Mouse (Mus musculus): Measurements from ENCODE around the gene Rbfox1. TPM values are rescaled to one million over a fixed set of nuclear protein-coding genes. Genes with fewer than 3 reads are reported as not detected.

Rbfox1 gene
- polyA plus RNA-seq, 1 experiment from 2014 or later: 2.2 TPM

- Histone ChIP-seq H3K27me3 (replicated peaks) (no peaks in the 10 kb centered on the region), H3K4me3 (no peak overlapping the region), H3K4me1 (replicated peaks) (no peaks in the 10 kb centered on the region), H3K27ac (ENCODE audit: poor library complexity, severe bottlenecking) (no peak overlapping the region), H3K9me3 (replicated peaks) (no peaks in the 10 kb centered on the region; the same call in 1 of the 2 replicates), H3K9ac (no peak overlapping the region), H3K36me3 (no peaks in the 10 kb centered on the region), H3K4me2 (no peak overlapping the region)
- no peak for ATAC-seq (ENCODE audit: insufficient number of reproducible peaks, low FRiP score)
- 52% methylated on average over 3 of the region's 3 CpGs for WGBS
Measured at GRCm38 (mm10) chr16:6212916-6213315, 327.8 kb downstream of the Rbfox1 start.

- Histone ChIP-seq H3K4me2 (no peak overlapping the region), H3K4me1 (replicated peaks) (no peaks in the 10 kb centered on the region), H3K9ac (no peak overlapping the region), H3K27me3 (replicated peaks) (no peaks in the 10 kb centered on the region), H3K27ac (ENCODE audit: poor library complexity, severe bottlenecking) (no peak overlapping the region), H3K9me3 (replicated peaks) (no peaks in the 10 kb centered on the region), H3K4me3 (no peak overlapping the region), H3K36me3 (no peaks in the 10 kb centered on the region)
- WGBS: 64% methylated on average over 6 of the region's 6 CpGs
- no peak for ATAC-seq (ENCODE audit: insufficient number of reproducible peaks, low FRiP score)
Measured at GRCm38 (mm10) chr16:6227449-6227848, 342.3 kb downstream of the Rbfox1 start.

GRCm38 (mm10) chr16:6232966-6233365 lies 347.8 kb downstream of the Rbfox1 start:
- H3K4me3 ChIP-seq: no peak overlapping the region
- no peak overlapping the region for H3K9ac ChIP-seq
- no peaks in the 10 kb centered on the region for H3K9me3 ChIP-seq (replicated peaks)
- H3K4me2 ChIP-seq: no peak overlapping the region
- H3K36me3 ChIP-seq: no peaks in the 10 kb centered on the region
- no peaks in the 10 kb centered on the region for H3K27me3 ChIP-seq (replicated peaks)
- no peak overlapping the region for H3K27ac ChIP-seq (ENCODE audit: poor library complexity, severe bottlenecking)
- WGBS: 85% methylated on average over 2 of the region's 2 CpGs
- no peaks in the 10 kb centered on the region for H3K4me1 ChIP-seq (replicated peaks)
- ATAC-seq (ENCODE audit: insufficient number of reproducible peaks, low FRiP score): no peak

GRCm38 (mm10) chr16:6241393-6241792 lies 356.2 kb downstream of the Rbfox1 start:
- H3K4me1 ChIP-seq (replicated peaks): no peaks in the 10 kb centered on the region
- WGBS: 91% methylated on average over 4 of the region's 4 CpGs
- H3K36me3 ChIP-seq: no peaks in the 10 kb centered on the region
- no peak overlapping the region for H3K4me2 ChIP-seq
- no peak overlapping the region for H3K27ac ChIP-seq (ENCODE audit: poor library complexity, severe bottlenecking)
- H3K4me3 ChIP-seq: no peak overlapping the region
- no peak overlapping the region for H3K9ac ChIP-seq
- no peaks in the 10 kb centered on the region for H3K27me3 ChIP-seq (replicated peaks)
- H3K9me3 ChIP-seq (replicated peaks): no peaks in the 10 kb centered on the region
- ATAC-seq (ENCODE audit: insufficient number of reproducible peaks, low FRiP score): no peak

GRCm38 (mm10) chr16:6242468-6242867 lies 357.3 kb downstream of the Rbfox1 start:
- H3K36me3 ChIP-seq: no peaks in the 10 kb centered on the region
- no peaks in the 10 kb centered on the region for H3K4me1 ChIP-seq (replicated peaks)
- ATAC-seq (ENCODE audit: insufficient number of reproducible peaks, low FRiP score): no peak
- H3K4me2 ChIP-seq: no peak overlapping the region
- H3K4me3 ChIP-seq: no peak overlapping the region
- no peaks in the 10 kb centered on the region for H3K27me3 ChIP-seq (replicated peaks)
- 70% methylated on average over 3 of the region's 3 CpGs for WGBS
- H3K9ac ChIP-seq: no peak overlapping the region
- H3K27ac ChIP-seq (ENCODE audit: poor library complexity, severe bottlenecking): no peak overlapping the region
- no peaks in the 10 kb centered on the region for H3K9me3 ChIP-seq (replicated peaks)

- Histone ChIP-seq H3K4me1 (replicated peaks) (no peaks in the 10 kb centered on the region), H3K27ac (ENCODE audit: poor library complexity, severe bottlenecking) (no peak overlapping the region), H3K27me3 (replicated peaks) (no peaks in the 10 kb centered on the region), H3K9ac (no peak overlapping the region), H3K36me3 (no peaks in the 10 kb centered on the region), H3K9me3 (replicated peaks) (no peaks in the 10 kb centered on the region; the same call in 1 of the 2 replicates), H3K4me2 (no peak overlapping the region), H3K4me3 (no peak overlapping the region)
- ATAC-seq (ENCODE audit: insufficient number of reproducible peaks, low FRiP score): no peak
- 80% methylated on average over 4 of the region's 4 CpGs for WGBS
Measured at GRCm38 (mm10) chr16:6247569-6247968, 362.4 kb downstream of the Rbfox1 start.

GRCm38 (mm10) chr16:6264557-6264956 lies 379.4 kb downstream of the Rbfox1 start:
- no peak overlapping the region for H3K27ac ChIP-seq (ENCODE audit: poor library complexity, severe bottlenecking)
- H3K36me3 ChIP-seq: no peaks in the 10 kb centered on the region
- H3K4me3 ChIP-seq: no peak overlapping the region
- no peaks in the 10 kb centered on the region for H3K27me3 ChIP-seq (replicated peaks)
- H3K9ac ChIP-seq: no peak overlapping the region
- H3K4me1 ChIP-seq (replicated peaks): no peaks in the 10 kb centered on the region
- ATAC-seq (ENCODE audit: insufficient number of reproducible peaks, low FRiP score): no peak
- no peaks in the 10 kb centered on the region for H3K9me3 ChIP-seq (replicated peaks)
- WGBS: 78% methylated on average over 8 of the region's 8 CpGs
- no peak overlapping the region for H3K4me2 ChIP-seq

- H3K4me3 ChIP-seq: no peak overlapping the region
- no peaks in the 10 kb centered on the region for H3K9me3 ChIP-seq (replicated peaks)
- H3K4me2 ChIP-seq: no peak overlapping the region
- no peak for ATAC-seq (ENCODE audit: insufficient number of reproducible peaks, low FRiP score)
- H3K27ac ChIP-seq (ENCODE audit: poor library complexity, severe bottlenecking): no peak overlapping the region
- H3K4me1 ChIP-seq (replicated peaks): no peaks in the 10 kb centered on the region
- H3K27me3 ChIP-seq (replicated peaks): no peaks in the 10 kb centered on the region
- no peak overlapping the region for H3K9ac ChIP-seq
- no peaks in the 10 kb centered on the region for H3K36me3 ChIP-seq
- 79% methylated on average over 3 of the region's 3 CpGs for WGBS
Measured at GRCm38 (mm10) chr16:6265610-6266009, 380.5 kb downstream of the Rbfox1 start.

GRCm38 (mm10) chr16:6271596-6272370 lies 386.6 kb downstream of the Rbfox1 start:
- Histone ChIP-seq H3K4me3 (no peak overlapping the region), H3K36me3 (no peaks in the 10 kb centered on the region), H3K9me3 (replicated peaks) (no peaks in the 10 kb centered on the region), H3K4me2 (no peak overlapping the region), H3K27me3 (replicated peaks) (no peaks in the 10 kb centered on the region), H3K27ac (ENCODE audit: poor library complexity, severe bottlenecking) (no peak overlapping the region), H3K4me1 (replicated peaks) (no peaks in the 10 kb centered on the region), H3K9ac (no peak overlapping the region)
- ATAC-seq (ENCODE audit: insufficient number of reproducible peaks, low FRiP score): no peak
- WGBS: 67% methylated on average over 7 of the region's 7 CpGs

DNA sequence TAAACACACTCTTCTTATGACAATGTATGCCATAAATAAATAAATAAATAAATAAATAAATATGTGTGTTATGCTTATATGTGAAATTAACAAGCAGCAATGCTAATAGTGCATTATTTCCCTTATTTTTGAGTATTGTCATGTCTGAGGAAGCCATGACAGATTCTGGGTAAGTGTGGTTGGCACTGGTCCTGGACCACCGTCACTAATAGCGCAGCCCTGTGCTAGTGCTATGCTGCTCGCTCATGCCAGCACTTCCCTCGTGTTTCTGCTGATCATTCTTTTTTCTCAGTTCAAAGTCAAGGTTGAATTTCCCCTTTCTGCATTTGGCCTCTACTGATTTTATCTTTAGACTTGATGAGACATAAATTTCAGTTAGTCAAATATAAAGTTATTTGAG lies 398.3 kb downstream of the Rbfox1 start:
- 84% methylated on average over 4 of the region's 4 CpGs for WGBS
- H3K36me3 ChIP-seq: no peaks in the 10 kb centered on the region
- H3K27me3 ChIP-seq (replicated peaks): no peaks in the 10 kb centered on the region
- no peaks in the 10 kb centered on the region for H3K9me3 ChIP-seq (replicated peaks)
- H3K4me1 ChIP-seq (replicated peaks): no peaks in the 10 kb centered on the region
- no peak overlapping the region for H3K4me2 ChIP-seq
- no peak overlapping the region for H3K27ac ChIP-seq (ENCODE audit: poor library complexity, severe bottlenecking)
- no peak overlapping the region for H3K4me3 ChIP-seq
- no peak for ATAC-seq (ENCODE audit: insufficient number of reproducible peaks, low FRiP score)
- no peak overlapping the region for H3K9ac ChIP-seq

- 57% methylated on average over 4 of the region's 4 CpGs for WGBS
- no peaks in the 10 kb centered on the region for H3K27me3 ChIP-seq (replicated peaks)
Measured at GRCm38 (mm10) chr16:6284317-6284716, 399.2 kb downstream of the Rbfox1 start.

DNA sequence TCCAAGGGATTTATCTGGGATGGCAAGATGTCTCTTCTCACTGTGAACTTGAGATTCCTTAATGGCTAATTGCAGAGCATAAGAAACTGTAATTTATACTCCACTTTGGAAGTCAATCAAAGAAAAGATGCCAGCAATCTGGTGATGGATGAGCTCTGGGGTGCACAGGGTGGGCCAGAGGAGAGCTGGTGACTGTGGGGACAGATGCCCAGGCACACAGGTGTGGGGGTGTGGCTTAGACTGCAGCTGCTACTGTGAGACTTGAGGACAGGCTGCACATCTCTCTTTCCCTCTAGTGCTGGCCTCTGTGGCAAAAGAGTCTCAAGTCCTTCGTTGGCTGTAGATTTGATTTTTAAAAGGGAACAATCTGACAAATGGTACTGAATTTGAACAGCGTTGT lies 402.5 kb downstream of the Rbfox1 start:
- 73% methylated on average over 2 of the region's 2 CpGs for WGBS
- Histone ChIP-seq H3K4me2 (no peak overlapping the region), H3K4me3 (no peak overlapping the region), H3K27me3 (replicated peaks) (no peaks in the 10 kb centered on the region), H3K36me3 (no peaks in the 10 kb centered on the region), H3K27ac (ENCODE audit: poor library complexity, severe bottlenecking) (no peak overlapping the region), H3K9ac (no peak overlapping the region), H3K4me1 (replicated peaks) (no peaks in the 10 kb centered on the region), H3K9me3 (replicated peaks) (no peaks in the 10 kb centered on the region)
- ATAC-seq (ENCODE audit: insufficient number of reproducible peaks, low FRiP score): no peak

More at GRCm38 (mm10) chr16:6284317-6284716, 399.2 kb downstream of the Rbfox1 start:
- Histone ChIP-seq H3K9me3 (replicated peaks) (no peaks in the 10 kb centered on the region), H3K27ac (ENCODE audit: poor library complexity, severe bottlenecking) (no peak overlapping the region), H3K36me3 (no peaks in the 10 kb centered on the region), H3K4me2 (no peak overlapping the region), H3K4me1 (replicated peaks) (no peaks in the 10 kb centered on the region), H3K9ac (no peak overlapping the region), H3K4me3 (no peak overlapping the region)
- ATAC-seq (ENCODE audit: insufficient number of reproducible peaks, low FRiP score): no peak
